Mouse (Mus musculus) olfactory bulb, adult 2 months (tissue): ENCODE data around the gene Zfp641.

ENCODE experiments used
- CTCF ChIP-seq: fragments of 200-500 bp; IDR thresholded peaks from 2 replicates; pipeline ENCODE4 v1.5.1; 2012; ENCODE audit warnings: low read depth, mild to moderate bottlenecking, low read length, moderate library complexity; ENCODE audit not compliant: insufficient read depth
- POLR2A ChIP-seq: fragments of 200-500 bp; IDR thresholded peaks from 2 replicates; pipeline ENCODE4 v1.6.1; 2012; ENCODE audit warnings: mild to moderate bottlenecking, low read depth, low read length, moderate library complexity; ENCODE audit not compliant: insufficient read depth

GRCm38 (mm10) chr15:98288566-98288965 is 7.4 kb downstream of the Zfp641 start:
- TF ChIP-seq CTCF (no peak), POLR2A (no peak)
